Mouse (Mus musculus) granulocyte monocyte progenitor cell, adult 5-6 weeks (primary cell): ENCODE data around the gene Dpp4. TPM values are rescaled to one million over a fixed set of nuclear protein-coding genes. Genes with fewer than 3 reads are reported as not detected.

Experiments
- ATAC-seq: replicated peaks from 2 replicates; pipeline ENCODE4 v1.8.0; 2016; ENCODE audit warnings: mild to moderate bottlenecking, moderate TSS enrichment, inconsistent platforms; ENCODE audit not compliant: poor library complexity, severe bottlenecking
- total RNA-seq, 2 experiments: library from RNA; stranded (forward) in 1 of 2; stranded (reverse) in 1 of 2; fragments of 200-712, 200-1000 nt in 1 of 2; fragments of >200 nt in 1 of 2; fragmentation: Nextera tagmentation in 1 of 2; gene quantifications; 2 replicates each; pipeline ENCODE4 v1.2.3; 2014 to 2017

Gene Dpp4
- total RNA-seq (2014; fragmentation: Nextera tagmentation) (11.0 and 13.8 TPM in 2 replicates), total RNA-seq (2017) (14.6 and 15.2 TPM in 2 replicates)

DNA sequence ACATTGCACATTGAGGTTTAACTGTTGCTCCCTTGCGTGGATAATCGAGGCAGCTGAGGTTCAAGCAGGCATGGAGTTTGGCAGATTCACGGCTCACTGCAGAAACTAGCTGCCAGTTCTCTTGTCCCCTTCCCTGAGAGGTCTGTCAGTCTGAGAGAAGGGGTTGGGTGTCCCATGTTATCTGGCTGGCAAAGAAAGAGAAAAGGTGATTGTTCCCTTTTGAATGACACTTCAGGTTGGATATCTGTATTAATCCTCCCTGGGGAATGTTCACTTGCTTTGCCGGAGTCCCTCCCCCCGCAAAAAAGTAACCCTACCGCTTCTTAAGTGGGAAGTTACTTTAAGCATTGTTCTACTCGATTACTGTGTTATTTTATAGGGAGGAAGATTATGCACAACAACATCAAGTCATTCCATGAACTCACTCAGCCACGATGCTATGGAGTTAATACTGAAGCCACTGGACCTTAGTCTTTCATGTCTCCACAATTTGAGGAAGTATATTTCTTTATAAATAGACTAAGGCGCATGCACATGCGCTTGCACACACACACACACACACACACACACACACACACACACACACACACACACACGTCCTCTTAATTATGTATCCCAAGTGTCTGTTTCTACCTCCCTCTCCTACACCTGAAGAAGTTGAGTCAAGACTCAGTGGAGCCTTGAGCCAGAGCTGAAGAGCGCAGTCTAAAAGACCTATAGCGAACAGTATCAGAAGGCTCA lies at the start of gene Dpp4:
Gene Dpp4 (minus strand): TSS at position 151 of the 741 bp plus-strand sequence.
- ATAC-seq, result peak; percentile 46

DNA sequence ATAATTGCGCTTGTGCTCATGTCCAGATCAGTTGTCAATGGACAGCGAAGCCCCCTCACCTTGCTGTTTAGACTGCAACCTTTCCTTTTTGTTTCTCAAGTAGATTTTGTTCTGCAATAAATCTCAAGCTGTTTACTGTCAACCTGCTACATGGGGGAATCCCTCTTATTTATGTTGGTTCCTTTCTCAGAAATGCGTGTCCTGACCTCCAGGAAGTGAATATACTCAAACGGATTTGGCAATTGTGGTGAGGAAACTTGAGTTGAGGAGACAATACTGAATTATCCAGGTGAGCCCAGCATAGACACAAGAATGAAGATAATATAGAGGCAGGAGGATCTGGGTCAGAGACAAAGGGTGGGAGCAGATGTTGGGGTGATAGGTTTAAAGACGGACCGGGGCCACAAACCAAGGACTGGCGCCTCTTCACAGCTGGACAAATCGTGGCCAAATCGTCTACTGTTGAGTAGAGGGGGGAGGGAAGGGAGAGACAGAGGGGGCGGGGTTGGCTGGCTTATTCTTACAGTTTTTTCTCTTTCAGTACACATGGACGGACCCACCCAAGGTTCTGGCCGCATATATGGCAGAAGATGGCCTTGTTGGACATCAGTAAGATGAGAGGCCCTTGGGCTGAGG lies 48.9 kb upstream of the Dpp4 start:
- ATAC-seq, result peak; percentile 42

DNA sequence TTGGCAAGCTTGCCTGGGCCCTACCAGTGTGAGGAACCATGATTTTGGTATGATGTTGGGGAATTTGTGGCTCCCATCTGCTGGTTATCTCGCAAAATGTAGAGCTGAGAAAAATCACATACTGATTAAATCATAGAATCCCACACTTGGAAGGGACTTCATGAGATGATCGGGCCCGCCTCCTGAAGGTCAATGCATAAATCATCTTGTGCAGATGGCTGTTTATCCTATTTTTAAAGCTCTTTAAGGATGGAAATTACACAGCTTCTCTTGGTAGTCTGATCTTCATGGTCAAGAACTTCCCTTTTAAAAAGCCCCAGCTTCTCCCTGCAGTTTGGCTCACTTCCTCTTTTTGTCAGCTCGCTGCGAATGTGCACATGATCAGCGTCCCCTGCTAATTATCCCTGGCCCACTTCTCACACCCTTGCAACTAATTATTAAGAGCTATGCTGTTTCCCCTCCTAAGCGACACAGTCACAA lies 48.2 kb upstream of the Dpp4 start:
- ATAC-seq, result peak; percentile 95

DNA sequence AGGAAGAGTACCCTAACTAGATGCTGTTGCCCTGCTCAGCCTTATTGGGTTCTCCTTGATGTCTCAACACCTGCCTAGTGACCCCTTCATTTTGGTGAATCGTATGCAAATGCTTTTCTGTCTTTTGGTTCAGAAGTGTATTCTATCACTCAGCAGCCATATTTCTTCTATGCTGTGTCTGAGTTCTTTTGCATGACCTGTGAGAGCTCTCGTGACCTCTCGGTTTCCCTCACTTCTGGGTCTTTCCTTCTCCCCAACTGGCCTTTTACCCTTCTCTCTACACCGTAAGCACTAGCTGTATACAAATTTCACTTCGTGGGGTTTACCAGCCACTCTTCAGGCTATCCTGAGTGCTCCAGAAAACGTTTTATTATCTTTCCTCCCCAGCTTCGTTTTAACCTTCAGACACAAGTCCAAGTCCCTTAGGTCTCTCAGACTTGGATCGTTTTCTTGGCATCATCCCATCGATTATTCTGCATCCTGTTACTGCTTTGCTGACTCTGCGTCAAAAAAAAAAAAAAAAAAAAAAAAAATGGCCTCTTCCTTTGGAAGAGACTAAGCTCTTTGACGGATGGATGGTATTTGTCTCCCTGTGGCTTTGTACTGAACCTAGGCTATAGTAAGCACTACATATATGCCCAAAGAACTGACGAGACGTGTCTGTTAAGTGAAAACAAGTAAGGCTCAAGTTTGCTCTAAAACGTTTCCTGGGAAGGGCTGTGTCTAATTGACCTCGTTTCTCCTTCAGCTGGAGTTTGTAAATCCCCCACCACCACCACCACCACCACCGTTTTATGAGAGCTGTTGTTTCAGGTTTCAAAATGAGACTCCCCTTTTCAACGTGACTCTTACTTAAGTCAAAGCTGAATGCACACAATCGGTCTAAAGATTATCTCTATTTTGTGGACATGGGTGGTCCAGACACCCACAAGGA lies 47.5 kb upstream of the Dpp4 start:
- ATAC-seq, result peak; percentile 18

DNA sequence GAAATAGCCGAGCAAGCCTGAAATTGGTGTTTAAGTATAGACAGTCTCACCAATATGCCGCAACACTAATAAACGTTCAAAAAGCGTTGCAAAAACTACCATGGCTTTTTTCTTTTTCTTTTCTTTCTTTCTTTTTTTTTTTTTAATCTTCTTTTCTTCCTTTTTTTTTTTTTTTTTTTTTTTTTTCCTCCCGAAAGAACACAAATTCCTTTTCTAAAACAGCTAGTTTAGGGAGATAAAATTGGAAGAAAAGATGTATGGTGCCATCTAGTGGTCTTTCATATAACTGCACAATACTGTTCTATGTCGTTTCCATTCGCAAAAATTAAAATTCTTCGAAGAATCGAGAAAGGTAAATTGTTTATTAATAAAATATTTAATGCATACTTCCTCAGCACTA lies 46.0 kb upstream of the Dpp4 start:
- no peak for ATAC-seq

DNA sequence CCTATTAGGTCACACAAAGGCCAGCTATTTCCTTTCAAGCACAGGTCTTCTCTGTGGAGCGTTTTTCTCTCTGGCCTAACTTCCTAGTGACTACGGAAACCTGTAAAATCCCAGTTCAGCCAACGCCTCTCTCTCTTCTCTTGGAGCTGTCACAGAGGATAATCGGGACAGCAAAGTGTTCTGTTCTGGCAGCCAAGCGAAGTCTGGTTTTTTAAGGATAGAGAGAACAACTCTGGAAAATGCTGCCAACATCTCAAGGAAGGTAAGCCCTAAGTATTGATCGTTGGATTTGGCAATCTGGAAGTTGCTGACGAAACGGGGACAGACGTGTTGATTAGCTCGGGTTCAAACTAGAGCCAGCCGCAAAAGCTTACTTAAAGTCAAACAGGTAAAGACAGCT lies 43.0 kb upstream of the Dpp4 start:
- ATAC-seq, result no peak

DNA sequence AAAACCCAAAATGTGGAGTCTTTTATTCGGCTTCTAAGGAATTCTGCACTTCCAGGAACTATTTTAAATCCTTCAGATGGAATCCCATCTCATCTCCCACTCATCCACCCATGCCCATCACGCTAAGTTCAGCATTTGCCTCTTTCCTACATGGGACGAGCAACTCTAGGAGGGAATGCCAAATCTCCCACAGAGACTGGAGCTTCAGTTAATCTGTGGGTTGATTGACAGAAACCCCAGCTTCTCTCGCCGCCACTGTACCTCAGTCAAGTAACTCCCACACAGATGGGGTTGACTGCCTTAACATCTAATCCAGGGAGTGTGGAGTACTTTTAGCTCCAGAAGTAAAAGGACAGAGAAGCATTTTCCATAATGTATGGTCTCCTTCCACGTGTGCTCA lies 42.0 kb upstream of the Dpp4 start:
- ATAC-seq, result no peak

DNA sequence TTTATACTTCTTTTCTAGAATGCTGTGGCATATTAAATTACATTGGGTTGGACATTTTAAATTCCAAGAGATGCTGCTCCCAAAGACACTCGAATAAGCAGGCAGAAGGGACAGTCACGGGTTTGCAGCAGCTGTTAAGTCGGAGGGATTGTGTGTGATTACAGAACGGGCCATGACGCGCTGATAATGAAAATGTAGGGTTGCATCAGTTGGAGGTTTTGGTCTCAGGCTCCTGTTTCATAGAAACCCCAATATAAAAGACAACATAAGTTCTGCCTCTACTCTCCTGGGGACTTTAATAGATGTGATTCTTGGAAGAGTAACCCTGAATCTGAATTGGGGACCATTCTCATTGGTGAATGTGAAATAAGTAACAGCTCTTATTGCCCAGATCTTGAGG lies 38.3 kb upstream of the Dpp4 start:
- ATAC-seq, result no peak

DNA sequence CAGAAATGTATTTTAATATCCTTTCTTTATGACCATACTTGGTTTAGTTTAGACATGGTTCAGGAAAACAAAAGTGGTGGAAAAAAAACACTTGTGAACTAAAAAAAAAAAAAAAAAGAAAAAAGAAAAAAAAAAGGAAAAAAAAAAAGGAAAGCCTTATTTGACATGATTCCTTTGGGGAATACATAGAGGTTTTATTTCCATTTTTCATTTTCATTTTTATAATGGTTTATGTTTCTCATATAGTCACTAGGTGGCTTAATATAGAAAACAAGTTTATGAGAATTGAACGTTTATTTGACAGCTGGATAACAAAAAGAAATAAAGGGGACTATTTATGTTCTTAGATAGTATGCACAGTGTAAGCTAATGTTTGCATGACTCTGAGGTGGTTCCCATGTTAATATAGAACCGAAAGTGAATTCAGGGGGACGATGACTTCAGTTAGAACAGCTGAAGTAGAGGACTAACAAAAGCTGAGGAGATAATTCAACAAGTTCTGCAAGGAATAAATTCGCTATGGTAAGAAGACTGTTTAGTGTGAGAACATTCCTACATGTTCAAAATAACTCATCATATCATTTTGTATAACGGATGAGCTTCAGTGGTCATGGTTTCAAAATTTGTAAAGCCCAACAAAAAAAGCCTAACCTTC lies 37.8 kb upstream of the Dpp4 start:
- ATAC-seq, result no peak

DNA sequence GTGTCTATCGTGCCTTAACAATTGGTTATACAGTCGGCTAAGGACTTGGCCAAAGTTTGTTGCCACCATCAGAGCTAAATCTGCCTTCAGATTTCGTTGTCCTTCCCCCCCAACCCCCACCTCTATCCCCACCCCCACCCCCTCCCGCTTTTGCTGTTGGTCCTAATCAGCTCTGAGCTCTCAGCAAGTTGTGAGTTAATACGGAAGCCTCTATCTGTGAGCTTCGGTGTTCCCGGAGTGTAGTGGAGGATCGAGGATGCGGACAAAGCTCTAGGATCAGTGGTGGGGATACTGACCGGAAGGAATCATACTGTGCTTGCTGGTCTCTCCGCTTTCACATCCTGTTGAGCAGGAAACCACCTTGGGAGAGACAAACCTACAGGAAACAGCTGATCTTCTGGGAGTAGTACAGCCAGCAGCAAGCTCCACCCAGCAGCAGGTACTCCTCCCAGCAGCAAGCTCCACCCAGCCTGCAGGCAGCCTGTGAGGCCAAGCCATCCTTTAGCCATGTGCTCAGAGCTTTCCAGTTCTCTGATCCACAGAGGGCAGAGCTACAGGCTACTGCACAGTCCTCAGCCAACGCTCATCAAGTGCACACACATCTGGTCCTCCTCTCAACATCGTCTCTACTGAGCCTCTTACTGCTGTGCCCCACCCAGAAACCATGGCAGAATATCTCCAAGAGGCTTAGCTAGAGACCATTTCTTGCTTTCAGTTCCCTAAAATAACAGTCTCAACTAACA lies 28.9 kb upstream of the Dpp4 start:
- peak; percentile 95 for ATAC-seq

DNA sequence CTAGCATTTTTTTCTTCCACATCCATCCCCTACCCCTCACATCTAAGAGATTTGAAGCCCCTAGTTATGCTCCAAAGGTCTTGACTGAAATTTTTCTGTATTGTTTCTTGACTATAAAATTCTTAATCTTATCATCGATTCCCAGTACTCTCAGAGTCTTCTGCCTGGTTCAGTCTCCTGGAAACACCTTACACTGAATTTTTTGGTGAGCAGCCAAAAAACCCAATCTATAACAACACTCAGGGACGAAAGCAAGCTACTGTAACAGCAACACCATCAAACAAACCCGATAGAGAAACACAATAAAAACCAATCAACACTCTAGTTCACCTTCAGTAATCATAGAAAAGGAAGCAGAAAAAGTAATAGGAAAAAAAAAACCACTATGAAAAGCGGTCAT lies 28.1 kb upstream of the Dpp4 start:
- no peak for ATAC-seq

DNA sequence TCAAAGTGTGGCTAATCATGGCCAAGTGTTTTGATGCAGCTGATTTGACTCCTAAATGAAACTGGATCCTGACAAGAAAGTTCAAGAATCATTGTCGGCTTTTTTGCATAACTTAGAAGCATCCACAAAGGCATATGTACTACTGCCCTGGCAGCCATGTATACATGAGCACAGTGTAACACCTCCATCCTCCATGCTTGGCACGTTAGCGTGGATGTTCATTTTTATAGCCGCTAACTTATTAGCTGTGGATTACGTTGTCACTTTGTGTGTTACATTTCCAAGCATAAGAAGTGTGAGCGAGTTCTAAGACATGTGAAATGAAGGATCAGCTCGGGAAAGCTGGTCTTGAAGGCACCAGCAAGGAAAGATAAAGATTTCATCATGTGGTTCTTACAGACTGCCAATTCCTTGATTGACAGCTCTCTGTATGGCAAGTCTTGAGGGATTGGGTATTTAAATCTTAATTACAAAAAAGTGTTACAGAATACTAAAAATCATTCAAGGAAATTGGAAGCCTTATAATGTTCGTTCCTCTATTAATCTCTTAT lies 19.3 kb upstream of the Dpp4 start:
- no peak for ATAC-seq

DNA sequence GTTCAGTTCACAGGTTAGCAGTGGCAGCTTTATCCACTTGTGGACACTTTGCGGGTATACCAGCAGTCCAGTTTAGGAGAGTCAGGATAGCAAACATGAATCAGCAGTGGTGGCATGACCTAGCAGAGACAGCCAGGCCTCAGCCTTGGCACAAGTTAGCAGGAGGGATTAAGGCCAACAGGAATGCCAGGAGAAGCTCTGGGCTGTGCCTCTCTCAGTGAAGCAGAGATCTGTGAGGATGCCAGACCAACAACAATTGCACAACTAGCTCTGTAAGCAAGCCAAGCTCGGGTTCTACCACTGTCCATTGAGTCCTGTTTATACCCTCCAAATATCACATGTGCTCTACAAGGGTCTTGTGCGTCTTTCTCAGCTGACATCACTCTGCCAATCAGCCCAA lies 13.9 kb upstream of the Dpp4 start:
- ATAC-seq, result no peak

DNA sequence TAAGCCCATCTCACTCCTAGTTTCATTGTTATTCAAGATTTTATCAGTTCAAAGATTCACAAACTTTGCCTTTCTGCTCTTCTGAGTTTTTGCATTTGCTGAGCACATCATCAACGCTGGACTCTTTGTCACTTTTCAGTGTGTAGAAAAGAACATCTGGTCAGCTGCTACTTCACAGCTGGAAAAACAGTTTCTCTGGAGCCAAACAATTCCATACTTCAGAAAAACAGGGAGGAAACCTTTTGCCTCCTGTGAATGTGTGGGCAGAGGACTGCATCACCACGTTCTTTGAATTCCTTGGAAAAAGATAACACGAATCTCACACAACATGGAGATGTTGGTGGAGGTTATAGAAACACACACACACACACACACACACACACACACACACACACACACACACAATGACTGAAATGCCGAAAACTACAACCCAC lies 11.3 kb upstream of the Dpp4 start:
- no peak for ATAC-seq

DNA sequence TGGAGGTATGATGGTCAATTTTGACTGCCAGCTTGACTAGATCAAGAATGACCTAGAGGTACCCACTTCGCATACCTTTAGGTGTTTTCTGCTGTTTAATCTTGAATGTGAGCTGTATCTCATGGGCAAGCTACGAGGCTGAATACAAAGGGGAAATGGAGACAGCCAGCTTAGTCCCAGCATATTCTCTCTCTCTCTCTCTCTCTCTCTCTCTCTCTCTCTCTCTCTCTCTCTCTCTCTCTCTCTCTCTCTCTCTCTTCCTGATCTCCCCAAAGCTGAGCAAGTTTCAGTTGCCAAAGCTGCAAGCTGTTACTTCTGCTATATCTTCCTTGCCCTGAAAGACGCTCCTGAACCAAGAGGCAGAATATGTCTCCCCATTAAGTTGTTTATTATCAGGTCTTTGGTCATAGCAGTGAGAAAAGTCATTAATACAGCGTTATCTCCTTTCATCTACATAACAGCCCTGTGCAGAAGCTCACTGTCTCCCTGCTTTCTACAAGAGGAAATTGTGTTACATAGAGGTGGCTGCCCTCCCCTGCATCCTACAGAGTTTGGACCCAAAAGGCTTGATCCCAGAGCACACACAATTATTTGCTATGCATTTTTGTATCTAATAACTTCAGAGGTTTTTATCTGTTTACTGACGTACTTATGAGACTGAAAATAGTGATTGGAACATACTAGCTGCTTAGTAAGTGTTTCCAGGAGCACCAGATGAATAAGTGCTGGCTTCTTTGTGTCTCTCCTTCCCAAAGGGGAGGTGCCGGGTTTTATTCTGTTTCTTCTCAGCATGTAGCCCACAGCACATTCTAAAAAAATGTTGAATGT lies 10.7 kb upstream of the Dpp4 start:
- peak; percentile 33; the same call in 1 of the 2 replicates for ATAC-seq

DNA sequence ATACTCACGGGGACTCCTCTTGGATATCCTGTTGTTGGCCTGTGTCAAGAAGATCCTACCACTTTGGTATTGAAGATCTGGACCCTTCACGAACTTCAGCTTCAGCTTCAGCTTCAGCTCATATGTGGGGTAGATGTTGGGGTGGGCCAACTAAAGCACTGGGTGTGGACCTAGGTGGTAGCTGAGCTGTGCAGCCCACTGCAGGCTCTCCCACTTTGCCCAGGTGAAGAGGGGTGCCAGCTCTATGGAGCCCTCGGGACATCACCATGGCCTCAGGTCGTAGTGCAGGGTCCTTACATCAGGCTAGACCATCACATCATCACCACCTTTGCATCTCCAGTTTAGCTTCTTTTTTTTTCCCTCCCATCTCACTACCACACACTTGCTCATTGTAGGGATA lies 9.2 kb upstream of the Dpp4 start:
- no peak for ATAC-seq

DNA sequence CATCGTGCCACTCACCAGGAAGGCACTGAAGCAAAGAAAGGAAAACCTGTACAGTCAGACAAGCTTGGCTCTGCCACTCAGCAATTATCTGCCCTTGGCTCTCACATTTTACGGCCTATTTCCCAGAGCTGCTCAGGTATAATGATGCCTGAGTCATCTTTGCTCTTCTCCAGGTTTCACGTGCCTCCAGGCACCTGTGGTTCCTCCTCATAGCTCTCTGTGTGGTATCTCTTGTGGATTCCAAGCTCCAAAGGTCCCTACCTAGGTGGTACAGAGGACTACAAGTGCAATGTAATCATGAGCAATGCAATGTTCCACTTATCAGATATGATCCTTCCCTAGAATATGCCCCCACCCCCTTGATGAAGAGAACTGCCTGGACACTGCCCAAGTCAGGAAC lies 8.0 kb upstream of the Dpp4 start:
- no peak for ATAC-seq

DNA sequence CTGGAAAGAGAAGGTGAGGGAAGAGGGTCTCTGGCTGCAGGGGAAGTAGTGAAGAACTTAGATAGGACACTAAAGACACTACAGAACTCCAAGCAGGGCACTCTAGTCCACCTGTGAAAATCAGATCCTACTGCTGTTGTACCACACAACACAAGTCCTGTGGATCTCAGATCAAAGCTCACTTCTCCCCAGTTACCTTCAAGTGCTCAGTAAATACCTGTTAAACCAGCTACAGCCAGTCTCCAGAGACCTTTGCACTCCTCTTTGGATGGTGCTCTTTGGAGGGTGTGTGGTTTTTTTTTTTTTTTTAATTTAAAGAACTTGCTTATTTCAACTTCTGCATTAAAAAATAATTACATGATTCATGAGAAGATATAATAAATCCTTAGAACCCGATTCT lies 5.2 kb upstream of the Dpp4 start:
- ATAC-seq, result no peak
